Mouse (Mus musculus) left cerebral cortex, postnatal 10 days (tissue): ENCODE data around the gene Nr1i2. TPM values are rescaled to one million over a fixed set of nuclear protein-coding genes. Genes with fewer than 3 reads are reported as not detected.
A peak's percentile ranks its signal among the peaks of the same experiment; 100 is the strongest.
"Not testable (repeated sequence)": the region's sequence is repeated elsewhere in the genome, so short reads cannot be mapped to it uniquely, and the experiment has no call there.

Experiments used
- DNase-seq, 2 experiments: peaks; one replicate each; pipeline ENCODE4 v3.0.0; 2021 to 2022; ENCODE audit warnings: low spot score in 2 of 2, mixed read lengths in 1 of 2; ENCODE audit errors: extremely low spot score in 1 of 2
- intact Hi-C: fragments of 180-260 bp; cut with DNase I; formaldehyde crosslinking; loops from one replicate; pipeline ENCODE4 v1.15.1; 2025
- total RNA-seq, 2 experiments: library from RNA; stranded (reverse); gene quantifications; 2 replicates each; pipeline ENCODE4 v1.2.3; 2021

The Nr1i2 gene
- total RNA-seq, 2 experiments from 2014 or later = not detected

DNA sequence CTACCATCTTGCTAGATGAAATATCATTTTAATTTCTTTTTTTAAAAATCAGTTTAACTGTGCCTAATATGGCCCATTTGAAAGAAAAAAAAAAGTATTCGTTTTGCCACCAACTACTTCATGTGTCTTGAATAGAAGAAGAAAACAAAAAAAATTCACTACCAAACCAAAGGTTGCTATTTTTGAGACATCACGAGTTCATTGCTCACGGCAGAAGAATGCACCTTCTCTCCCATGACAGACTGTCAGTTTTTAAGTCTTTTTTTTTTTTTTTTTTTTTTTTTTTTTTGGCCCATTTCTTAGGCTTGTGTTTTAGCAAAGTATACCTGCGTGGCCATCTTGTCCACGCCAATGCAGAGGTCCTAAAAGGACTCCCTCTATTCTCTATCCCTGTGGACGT, 50.5 kb downstream of the Nr1i2 start:
- intact Hi-C loops = no loop called here
- DNase-seq = no peak

DNA sequence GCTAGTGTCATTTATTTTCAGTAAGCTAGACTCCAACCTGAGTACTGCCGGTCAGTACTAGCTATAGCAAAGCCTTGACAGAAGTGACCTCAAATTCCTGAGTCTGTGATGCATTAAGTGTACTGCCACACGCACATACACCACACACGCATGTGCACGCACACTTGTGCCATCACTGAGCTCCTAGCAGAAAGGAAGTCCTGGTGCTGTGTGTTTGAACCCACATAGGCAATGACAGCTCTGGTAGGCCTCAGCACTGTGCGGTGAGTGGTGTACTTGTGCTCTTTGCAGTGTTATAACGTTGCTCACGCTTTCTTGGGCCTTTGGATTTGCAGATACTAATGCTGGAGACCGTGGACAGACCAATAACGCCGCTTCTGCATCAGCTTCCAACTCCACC, 54.5 kb downstream of the Nr1i2 start:
- intact Hi-C loops = no loop called here
- DNase-seq = no peak

DNA sequence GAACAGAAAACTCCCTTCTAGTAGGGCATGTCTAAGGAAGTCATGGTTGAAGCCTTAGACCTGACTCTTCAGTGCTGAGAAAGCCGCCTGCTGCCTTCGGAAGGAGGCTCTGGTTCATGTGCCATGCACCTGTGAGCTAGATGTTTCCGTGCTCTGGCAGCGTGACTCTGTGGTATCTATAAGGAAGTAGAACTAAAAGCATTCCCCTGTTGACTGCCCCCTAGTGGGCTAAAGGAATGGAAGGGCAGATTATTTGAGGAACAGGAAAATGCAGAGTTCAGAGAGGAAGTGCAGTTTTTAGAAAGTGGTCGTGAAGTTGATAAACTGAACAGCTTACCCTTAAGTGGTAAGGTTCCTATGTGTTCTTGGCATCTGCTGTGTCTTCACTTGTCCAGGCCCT, 54.9 kb downstream of the Nr1i2 start:
- intact Hi-C loops = no loop called here

DNA sequence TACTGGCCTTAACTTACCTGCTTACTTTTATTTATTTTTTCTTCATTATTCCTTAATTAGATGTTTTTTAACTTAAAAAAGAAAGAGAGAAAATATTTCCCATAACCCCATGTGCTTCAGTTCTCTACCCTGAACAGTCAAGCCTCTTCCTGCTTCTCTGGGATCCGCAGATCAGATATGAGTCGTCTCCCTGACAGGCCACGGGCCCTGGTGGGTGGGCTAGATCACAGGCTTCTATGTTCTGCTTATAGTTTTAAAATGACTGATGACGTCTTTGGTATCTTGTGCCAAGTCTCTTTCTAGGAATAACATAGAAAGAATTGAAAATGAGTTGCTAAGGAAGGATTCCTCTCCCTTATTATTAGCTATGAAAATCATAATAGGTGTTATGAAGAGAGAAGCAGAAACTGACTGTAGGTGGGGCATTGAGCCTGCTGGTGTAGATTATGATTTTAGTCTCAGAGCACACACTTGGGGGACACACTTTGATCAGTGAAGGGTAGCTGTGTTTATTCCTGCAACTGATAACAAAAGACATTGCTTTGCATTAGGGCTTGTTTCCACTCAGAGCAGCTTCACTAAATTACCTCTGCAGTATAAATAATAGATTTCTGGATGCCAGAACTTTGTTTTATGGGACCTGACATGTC, 57.6 kb downstream of the Nr1i2 start:
- intact Hi-C loops = no loop called here
- no peak for DNase-seq

More for the DNA sequence above, 54.9 kb downstream of the Nr1i2 start:
- peak; percentile 31 to 46 for DNase-seq

DNA sequence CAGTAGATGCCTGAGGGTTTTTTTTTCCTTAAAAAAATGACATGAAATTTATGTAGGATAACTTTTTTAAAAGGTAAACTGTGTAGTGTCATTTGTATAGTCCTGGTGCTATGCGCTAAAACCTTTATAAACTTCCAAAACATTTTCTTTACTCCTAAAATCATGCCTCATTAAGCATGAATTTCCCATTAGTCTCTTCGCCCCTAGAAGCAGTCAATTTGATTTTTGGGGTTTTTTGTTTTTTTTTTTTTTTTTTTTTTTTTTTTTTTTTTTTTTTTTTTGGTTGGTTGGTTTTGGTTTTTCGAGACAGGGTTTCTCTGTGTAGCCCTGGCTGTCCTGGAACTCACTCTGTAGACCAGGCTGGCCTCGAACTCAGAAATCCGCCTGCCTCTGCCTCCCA, 72.1 kb downstream of the Nr1i2 start:
- intact Hi-C loops, DNase-seq: not testable (repeated sequence)

DNA sequence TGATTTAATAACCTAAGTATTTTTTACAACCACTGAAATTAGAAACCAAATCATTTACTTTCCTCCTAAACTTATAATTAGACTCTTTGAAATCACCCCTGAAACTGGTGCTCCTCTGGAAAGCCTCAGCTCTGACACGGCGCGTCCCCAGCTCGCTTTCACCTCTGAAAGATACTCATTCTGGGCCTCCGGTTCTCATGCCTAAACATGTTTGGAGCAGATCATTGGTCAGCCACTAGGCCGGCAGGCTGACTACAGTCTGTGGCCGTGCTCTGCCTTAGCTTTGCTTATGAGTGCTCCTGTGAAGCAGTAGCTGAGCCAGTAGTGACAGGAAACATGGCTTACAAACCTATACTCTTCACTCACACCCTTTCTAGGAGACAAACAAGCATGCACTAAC, 89.4 kb downstream of the Nr1i2 start:
- intact Hi-C loops = no loop called here
- no peak for DNase-seq

Other genes starting within 250 kb of the Nr1i2 start
- 100 to 1,000 TPM; 254 to 256 TPM for gene Gsk3b, start 205.8 kb downstream of the Nr1i2 start, total RNA-seq
- gene Maats1, start 47.3 kb upstream of the Nr1i2 start, total RNA-seq = 1 to 10 TPM in 1 of 2 experiments, under 1 TPM in 1; 0.88 to 1.1 TPM
- 10 to 100 TPM; 47.3 to 59.1 TPM for gene Cox17, start 52.2 kb upstream of the Nr1i2 start, total RNA-seq
- gene Gm21987, start 52.2 kb upstream of the Nr1i2 start, total RNA-seq = not detected
- under 1 TPM in 1 of 2 experiments, not detected in 1; 0.53 TPM for gene Popdc2, start 67.4 kb upstream of the Nr1i2 start, total RNA-seq
- gene Pla1a, start 138.3 kb upstream of the Nr1i2 start, total RNA-seq = 1 to 10 TPM in 1 of 2 experiments, under 1 TPM in 1; 0.67 to 1.3 TPM
- gene Adprh, start 157.9 kb upstream of the Nr1i2 start, total RNA-seq = 10 to 100 TPM; 63.6 to 63.9 TPM
- under 1 TPM; 0.36 to 0.49 TPM for gene Cd80, start 160.7 kb upstream of the Nr1i2 start, total RNA-seq
- 10 to 100 TPM; 28.5 to 28.8 TPM for gene Timmdc1, start 227.8 kb upstream of the Nr1i2 start, total RNA-seq